In genomic region chr5:125408842-125409241, GRCm38 (mm10) we compare ENCODE assay signal across 9 mouse cellular contexts. TPM values are rescaled to one million over a fixed set of nuclear protein-coding genes. Genes with fewer than 3 reads are reported as not detected.
DNase-seq lines count a peak whose midpoint lies in the region; ATAC-seq and TF ChIP-seq lines count a peak whose summit lies in the region.
"Had no signal": no experiment of that assay in that cellular context is flagged by ENCODE, and none has a peak within 500 bp of the region (broad histone marks: within the 10 kb centered on the region; RNA-seq: fewer than 3 reads in every experiment).

No protein-coding gene starts in this region.

- peak; percentile 12 for ATAC-seq in CD4-positive, CD25-positive, alpha-beta regulatory T cell, adult 4 months
- 0 out of 2 replicates have a peak, but pooled peaks have one; percentile 20 for ATAC-seq in erythroid progenitor cell, adult 5-6 weeks (replicated peaks; ENCODE audit: low FRiP score, poor library complexity, severe bottlenecking)
- ATAC-seq in heart, embryonic 16.5 days (replicated peaks; ENCODE audit: extremely low read depth, insufficient read depth, low FRiP score) = peak; percentile 13; the same call in 1 of the 2 replicates
- ATAC-seq in liver, embryonic 13.5 days (ENCODE audit: low read depth) = peak; percentile 73
- peak; percentile 39 for ATAC-seq in stomach, postnatal 0 days (ENCODE audit: low FRiP score, low TSS enrichment)

- H3K27me3 ChIP-seq in heart, embryonic 16.5 days (ENCODE audit: control insufficient read depth, insufficient read depth, low read length) = no peaks in the 10 kb centered on the region
- no peaks in the 10 kb centered on the region for H3K27me3 ChIP-seq in liver, embryonic 13.5 days
- H3K27me3 ChIP-seq in stomach, postnatal 0 days (ENCODE audit: control insufficient read depth, insufficient read depth, low read length) = no peaks in the 10 kb centered on the region

- peaks cover 2% of the 10 kb centered on the region; the same call in 1 of the 2 replicates for H3K4me1 ChIP-seq in bone marrow, adult 2 months (ENCODE audit: control insufficient read depth, insufficient read depth, low read length)
- peaks cover 14% of the 10 kb centered on the region for H3K4me1 ChIP-seq in heart, embryonic 16.5 days (ENCODE audit: control insufficient read depth, insufficient read depth, low read length)
- H3K4me1 ChIP-seq in liver, embryonic 13.5 days (replicated peaks) = peaks cover 48% of the 10 kb centered on the region
- no peaks in the 10 kb centered on the region for H3K4me1 ChIP-seq in stomach, postnatal 0 days (replicated peaks; ENCODE audit: control insufficient read depth, insufficient read depth)

- H3K9ac ChIP-seq in heart, embryonic 16.5 days (ENCODE audit: low read length) = no peak overlapping the region
- peak overlapping the region; percentile 66 for H3K9ac ChIP-seq in liver, embryonic 13.5 days
- no peak overlapping the region for H3K9ac ChIP-seq in stomach, postnatal 0 days (ENCODE audit: low read length)

- no peaks in the 10 kb centered on the region for H3K9me3 ChIP-seq in heart, embryonic 16.5 days (replicated peaks; ENCODE audit: control insufficient read depth, low read length)
- no peaks in the 10 kb centered on the region for H3K9me3 ChIP-seq in liver, embryonic 13.5 days (replicated peaks)
- H3K9me3 ChIP-seq in stomach, postnatal 0 days (ENCODE audit: control insufficient read depth, low read length) = no peaks in the 10 kb centered on the region

- WGBS in bone marrow, adult 2 months = 2% methylated on average over 13 of the region's 13 CpGs
- 2% methylated on average over 13 of the region's 13 CpGs for WGBS in heart, embryonic 16.5 days
- WGBS in liver, embryonic 13.5 days (ENCODE audit: insufficient replicate concordance) = under 1% methylated on average over 13 of the region's 13 CpGs
- WGBS in stomach, postnatal 0 days = 2% methylated on average over 13 of the region's 13 CpGs

- no peaks in the 10 kb centered on the region for H3K36me3 ChIP-seq in heart, embryonic 16.5 days (ENCODE audit: control insufficient read depth, insufficient read depth)
- peaks cover 11% of the 10 kb centered on the region for H3K36me3 ChIP-seq in liver, embryonic 13.5 days
- H3K36me3 ChIP-seq in stomach, postnatal 0 days (ENCODE audit: control insufficient read depth, insufficient read depth, low read length) = no peaks in the 10 kb centered on the region

- H3K4me3 ChIP-seq in bone marrow, adult 2 months (replicated peaks; ENCODE audit: control insufficient read depth, low read depth, low read length) = peak overlapping the region; percentile 42
- H3K4me3 ChIP-seq in heart, embryonic 16.5 days (ENCODE audit: low read length) = peak overlapping the region; percentile 48
- H3K4me3 ChIP-seq in liver, embryonic 13.5 days (replicated peaks) = peak overlapping the region; percentile 61
- H3K4me3 ChIP-seq in stomach, postnatal 0 days (ENCODE audit: low read depth, low read length) = peak overlapping the region; percentile 29

- H3K4me2 ChIP-seq in heart, embryonic 16.5 days (ENCODE audit: low read depth, low read length) = peak overlapping the region; percentile 57
- peak overlapping the region; percentile 79 for H3K4me2 ChIP-seq in liver, embryonic 13.5 days
- peak overlapping the region; percentile 47 for H3K4me2 ChIP-seq in stomach, postnatal 0 days (replicated peaks; ENCODE audit: low read depth)

- no peak for TF ChIP-seq EP300 in stomach, postnatal 0 days (optimal IDR thresholded peaks at IDR 0.05)

- no peak overlapping the region for H3K27ac ChIP-seq in bone marrow, adult 2 months (ENCODE audit: control insufficient read depth, insufficient read depth, low read depth, low read length, poor library complexity)
- peak overlapping the region; percentile 54 for H3K27ac ChIP-seq in heart, embryonic 16.5 days (ENCODE audit: low read length)
- H3K27ac ChIP-seq in liver, embryonic 13.5 days = peak overlapping the region; percentile 79
- H3K27ac ChIP-seq in stomach, postnatal 0 days (replicated peaks) = no peak overlapping the region; the same call in 1 of the 2 replicates

- TF ChIP-seq CTCF in bone marrow, adult 2 months (IDR thresholded peaks at IDR 0.05; ENCODE audit: control insufficient read depth, insufficient read depth, low read length) = no peak
- no peak for TF ChIP-seq CTCF in stomach, postnatal 0 days (IDR thresholded peaks at IDR 0.05; ENCODE audit: low read depth)

- DNase-seq in kidney, postnatal 14 days = peak; percentile 87
- peak; percentile 85 for DNase-seq in liver, embryonic 13.5 days
- peak; percentile 89 for DNase-seq in neural tube, embryonic 10.5 days (ENCODE audit: extremely low spot score, low spot score)
- peak; percentile 81 for DNase-seq in stomach, postnatal 0 days (ENCODE audit: low spot score)

- TF ChIP-seq POLR2A in bone marrow, adult 2 months (IDR thresholded peaks at IDR 0.05; ENCODE audit: borderline replicate concordance, control insufficient read depth, low read depth, low read length) = no peak

RNA-seq across cellular contexts. Expression of gene Ubc, which starts 18.8 kb away (rescaled TPM):
- polyA plus RNA-seq in CD4-positive, CD25-positive, alpha-beta regulatory T cell, adult 4 months (2017; shearing (Covaris generic)) = 1,000 to 10,000 TPM in 1 of 2 experiments, 100 to 1,000 TPM in 1; 954 to 1,216 TPM
- 98.4 and 168 TPM in 2 replicates for polyA plus RNA-seq in bone marrow, adult 2 months (2011; ENCODE audit: insufficient read depth, insufficient read length, low replicate concordance, missing spikeins)
- total RNA-seq in erythroid progenitor cell, adult 5-6 weeks (2015; ENCODE audit: low replicate concordance) = 158 and 186 TPM in 2 replicates
- total RNA-seq in erythroid progenitor cell, adult 5-6 weeks (2017; ENCODE audit: low replicate concordance) = 215 and 222 TPM in 2 replicates
- 928 and 945 TPM in 2 replicates for polyA plus RNA-seq in heart, embryonic 16.5 days (2015; fragmentation: Nextera tagmentation; extraction: Ambion mirVana)
- 517 and 564 TPM in 2 replicates for polyA plus RNA-seq in liver, embryonic 13.5 days (2015; fragmentation: Nextera tagmentation; extraction: Ambion mirVana)
- 537 and 549 TPM in 2 replicates for polyA plus RNA-seq in stomach, postnatal 0 days (2015; fragmentation: Nextera tagmentation; extraction: Ambion mirVana)

RNA-seq across cellular contexts. Expression of gene Gm10382, which starts 19.7 kb away (rescaled TPM):
- polyA plus RNA-seq in CD4-positive, CD25-positive, alpha-beta regulatory T cell, adult 4 months (2017; shearing (Covaris generic)) = 1 to 10 TPM in 1 of 2 experiments, under 1 TPM in 1; 0.70 to 1.0 TPM
- not detected in 2 replicates for polyA plus RNA-seq in bone marrow, adult 2 months (2011; ENCODE audit: insufficient read depth, insufficient read length, low replicate concordance, missing spikeins)
- total RNA-seq in erythroid progenitor cell, adult 5-6 weeks (2015; ENCODE audit: low replicate concordance) = not detected in 2 replicates
- total RNA-seq in erythroid progenitor cell, adult 5-6 weeks (2017; ENCODE audit: low replicate concordance) = not detected in 2 replicates
- polyA plus RNA-seq in heart, embryonic 16.5 days (2015; fragmentation: Nextera tagmentation; extraction: Ambion mirVana) = 0.27 and 0.30 TPM in 2 replicates
- polyA plus RNA-seq in liver, embryonic 13.5 days (2015; fragmentation: Nextera tagmentation; extraction: Ambion mirVana) = 0.10 and 0.21 TPM in 2 replicates
- 0.51 and 0.56 TPM in 2 replicates for polyA plus RNA-seq in stomach, postnatal 0 days (2015; fragmentation: Nextera tagmentation; extraction: Ambion mirVana)
- polyA plus RNA-seq: large intestine, adult 2 months had no signal

RNA-seq across cellular contexts. Expression of gene Dhx37, which starts 25.1 kb away (rescaled TPM):
- polyA plus RNA-seq in CD4-positive, CD25-positive, alpha-beta regulatory T cell, adult 4 months (2017; shearing (Covaris generic)) = 1 to 10 TPM; 8.4 to 8.6 TPM
- 12.3 and 36.6 TPM in 2 replicates for polyA plus RNA-seq in bone marrow, adult 2 months (2011; ENCODE audit: insufficient read depth, insufficient read length, low replicate concordance, missing spikeins)
- 3.2 and 5.0 TPM in 2 replicates for total RNA-seq in erythroid progenitor cell, adult 5-6 weeks (2015; ENCODE audit: low replicate concordance)
- 3.6 and 15.9 TPM in 2 replicates for total RNA-seq in erythroid progenitor cell, adult 5-6 weeks (2017; ENCODE audit: low replicate concordance)
- 8.5 and 10.5 TPM in 2 replicates for polyA plus RNA-seq in heart, embryonic 16.5 days (2015; fragmentation: Nextera tagmentation; extraction: Ambion mirVana)
- polyA plus RNA-seq in liver, embryonic 13.5 days (2015; fragmentation: Nextera tagmentation; extraction: Ambion mirVana) = 5.8 and 6.2 TPM in 2 replicates
- 3.3 and 4.5 TPM in 2 replicates for polyA plus RNA-seq in stomach, postnatal 0 days (2015; fragmentation: Nextera tagmentation; extraction: Ambion mirVana)

RNA-seq across cellular contexts. Expression of gene Bri3bp, which starts 32.5 kb away (rescaled TPM):
- 1 to 10 TPM; 4.3 to 7.5 TPM for polyA plus RNA-seq in CD4-positive, CD25-positive, alpha-beta regulatory T cell, adult 4 months (2017; shearing (Covaris generic))
- polyA plus RNA-seq in bone marrow, adult 2 months (2011; ENCODE audit: insufficient read depth, insufficient read length, low replicate concordance, missing spikeins) = 4.1 and 9.4 TPM in 2 replicates
- 5.4 and 10.5 TPM in 2 replicates for total RNA-seq in erythroid progenitor cell, adult 5-6 weeks (2015; ENCODE audit: low replicate concordance)
- 2.0 and 2.4 TPM in 2 replicates for total RNA-seq in erythroid progenitor cell, adult 5-6 weeks (2017; ENCODE audit: low replicate concordance)
- polyA plus RNA-seq in heart, embryonic 16.5 days (2015; fragmentation: Nextera tagmentation; extraction: Ambion mirVana) = 44.1 and 45.2 TPM in 2 replicates
- 30.7 and 31.8 TPM in 2 replicates for polyA plus RNA-seq in liver, embryonic 13.5 days (2015; fragmentation: Nextera tagmentation; extraction: Ambion mirVana)
- polyA plus RNA-seq in stomach, postnatal 0 days (2015; fragmentation: Nextera tagmentation; extraction: Ambion mirVana) = 25.3 and 27.9 TPM in 2 replicates

Comparison
In these comparisons a context has a peak if more than half of its experiments do, and no peak if none do; other contexts are left out.
1. ATAC-seq: peak in every context shown above with its lines; median percentile 73 in liver, embryonic 13.5 days; 39 in stomach, postnatal 0 days; 20 in erythroid progenitor cell, adult 5-6 weeks; 13 in heart, embryonic 16.5 days; 12 in CD4-positive, CD25-positive, alpha-beta regulatory T cell, adult 4 months.
2. H3K27ac ChIP-seq: peak in heart, embryonic 16.5 days (single experiment) and liver, embryonic 13.5 days (single experiment); none in bone marrow, adult 2 months (single experiment) and stomach, postnatal 0 days (single experiment).
3. Peak in every context shown above with its lines, with median percentiles within 50 percentile points of each other: H3K4me3 ChIP-seq, H3K4me2 ChIP-seq and DNase-seq.